ENCODE assay signal across 21 mouse cellular contexts in the genomic region with DNA sequence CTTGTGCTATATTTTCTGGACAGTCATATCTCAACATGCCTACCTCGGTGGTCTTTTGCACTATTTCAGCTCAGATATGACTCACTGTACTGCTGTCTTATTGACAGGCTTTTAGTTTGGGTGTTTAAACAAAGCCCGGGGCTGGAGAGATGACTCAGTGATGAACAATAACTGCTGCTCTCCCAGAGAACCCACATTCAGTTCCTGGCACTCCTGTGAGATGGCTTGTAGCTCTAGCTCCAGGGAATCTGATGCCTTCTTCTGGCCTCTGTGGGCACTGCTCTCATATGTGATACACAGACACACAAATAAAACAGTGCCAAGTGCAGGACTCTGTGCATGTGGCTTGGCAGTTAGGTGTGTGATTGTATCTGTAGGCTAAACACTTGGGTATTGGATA. TPM values are rescaled to one million over a fixed set of nuclear protein-coding genes. Genes with fewer than 3 reads are reported as not detected.
DNase-seq lines count a peak whose midpoint lies in the region; ATAC-seq and TF ChIP-seq lines count a peak whose summit lies in the region.
"Had no signal": no experiment of that assay in that cellular context is flagged by ENCODE, and none has a peak within 500 bp of the region (broad histone marks: within the 10 kb centered on the region; RNA-seq: fewer than 3 reads in every experiment).

No protein-coding gene starts in this region.

- no peak for DNase-seq in embryonic facial prominence, embryonic 14.5 days (ENCODE audit: low spot score)
- DNase-seq in embryonic facial prominence, embryonic 10.5 days (ENCODE audit: low spot score) = no peak
- DNase-seq in left cerebral cortex, adult 2 months (ENCODE audit: extremely low spot score in 1 of 2, low spot score in 2 of 2) = no peak
- no peak for DNase-seq in left cerebral cortex, postnatal 4 days
- peak; percentile 75 for DNase-seq in 416B (ENCODE audit: low read depth)
- DNase-seq in forebrain, postnatal 0 days = no peak
- DNase-seq: cerebellum, adult 8-10 months; heart, postnatal 4 days; kidney, adult 11 months; kidney, postnatal 14 days; lung, postnatal 4 days; retina, postnatal 1 day had no signal

- no peak; the same call in 1 of the 2 replicates for TF ChIP-seq CTCF in left cerebral cortex, adult 2 months (IDR thresholded peaks at IDR 0.05)
- no peak for TF ChIP-seq CTCF in embryonic fibroblast, embryonic 13.5 days (IDR thresholded peaks at IDR 0.05; ENCODE audit: borderline replicate concordance, insufficient read depth, low read length)
- TF ChIP-seq CTCF in forebrain, postnatal 0 days (IDR thresholded peaks at IDR 0.05; ENCODE audit: low read depth) = no peak

- H3K27me3 ChIP-seq in embryonic facial prominence, embryonic 14.5 days (replicated peaks; ENCODE audit: control insufficient read depth, insufficient read depth, low read length) = no peaks in the 10 kb centered on the region
- peaks cover 15% of the 10 kb centered on the region for H3K27me3 ChIP-seq in embryonic facial prominence, embryonic 10.5 days (replicated peaks; ENCODE audit: low read depth, poor library complexity, severe bottlenecking)
- H3K27me3 ChIP-seq in intestine, embryonic 15.5 days (replicated peaks) = no peaks in the 10 kb centered on the region
- H3K27me3 ChIP-seq in forebrain, postnatal 0 days (ENCODE audit: insufficient read depth, low read length) = peaks cover 4% of the 10 kb centered on the region
- H3K27me3 ChIP-seq: forebrain, embryonic 15.5 days; limb, embryonic 15.5 days had no signal

- peaks cover 45% of the 10 kb centered on the region for H3K36me3 ChIP-seq in embryonic facial prominence, embryonic 14.5 days (ENCODE audit: control insufficient read depth, insufficient read depth, low read length)
- H3K36me3 ChIP-seq in embryonic facial prominence, embryonic 10.5 days (replicated peaks) = peaks cover 46% of the 10 kb centered on the region
- H3K36me3 ChIP-seq in intestine, embryonic 15.5 days = peaks cover 19% of the 10 kb centered on the region; the same call in 1 of the 2 replicates
- H3K36me3 ChIP-seq in forebrain, postnatal 0 days (ENCODE audit: insufficient read depth) = no peaks in the 10 kb centered on the region
- H3K36me3 ChIP-seq: forebrain, embryonic 15.5 days had no signal

- no peak for TF ChIP-seq POLR2A in embryonic fibroblast, embryonic 13.5 days (IDR thresholded peaks at IDR 0.05; ENCODE audit: low read depth, low read length)

- WGBS in embryonic facial prominence, embryonic 14.5 days = 84% methylated on average over 2 of the region's 2 CpGs
- 87% methylated on average over 2 of the region's 2 CpGs for WGBS in embryonic facial prominence, embryonic 10.5 days
- WGBS in intestine, embryonic 15.5 days = 62% methylated on average over 2 of the region's 2 CpGs
- 88% methylated on average over 2 of the region's 2 CpGs for WGBS in forebrain, postnatal 0 days

- 0 out of 2 replicates have a peak overlapping the region, but pooled peaks have one; percentile 8 for H3K27ac ChIP-seq in embryonic facial prominence, embryonic 14.5 days (replicated peaks; ENCODE audit: low read depth, low read length)
- no peak overlapping the region for H3K27ac ChIP-seq in embryonic facial prominence, embryonic 10.5 days (replicated peaks)
- peak overlapping the region; percentile 70 for H3K27ac ChIP-seq in left cerebral cortex, adult 2 months
- peak overlapping the region; percentile 28 for H3K27ac ChIP-seq in embryonic fibroblast, embryonic 13.5 days (ENCODE audit: insufficient read depth, low read length)
- H3K27ac ChIP-seq in intestine, embryonic 15.5 days = no peak overlapping the region
- no peak overlapping the region for H3K27ac ChIP-seq in forebrain, postnatal 0 days (ENCODE audit: low read depth, low read length)
- H3K27ac ChIP-seq: forebrain, embryonic 15.5 days had no signal

- intact Hi-C loops in left cerebral cortex, adult 2 months (cut with DNase I) = loop anchor here (2.0 kb wide), 1 partner anchor 28 kb away; no protein-coding TSS in a partner anchor
- intact Hi-C loops in left cerebral cortex, postnatal 4 days (cut with DNase I) = no loop called here

- no peak overlapping the region for H3K4me3 ChIP-seq in embryonic facial prominence, embryonic 14.5 days (ENCODE audit: low read depth, low read length)
- H3K4me3 ChIP-seq in embryonic facial prominence, embryonic 10.5 days = no peak overlapping the region
- no peak overlapping the region for H3K4me3 ChIP-seq in left cerebral cortex, adult 2 months
- no peak overlapping the region for H3K4me3 ChIP-seq in embryonic fibroblast, embryonic 13.5 days (ENCODE audit: insufficient read depth, low read length)
- H3K4me3 ChIP-seq in intestine, embryonic 15.5 days (replicated peaks) = no peak overlapping the region
- H3K4me3 ChIP-seq in forebrain, postnatal 0 days (ENCODE audit: low read depth, low read length) = no peak overlapping the region
- H3K4me3 ChIP-seq: forebrain, embryonic 15.5 days; heart, embryonic 10.5 days; limb, embryonic 15.5 days had no signal

- ATAC-seq in embryonic facial prominence, embryonic 14.5 days (ENCODE audit: low read depth) = no peak
- ATAC-seq in intestine, embryonic 15.5 days = no peak
- ATAC-seq in forebrain, postnatal 0 days = no peak
- ATAC-seq: forebrain, embryonic 15.5 days; hindbrain, embryonic 16.5 days; midbrain, embryonic 16.5 days had no signal

- no peak overlapping the region for H3K9ac ChIP-seq in embryonic facial prominence, embryonic 14.5 days (ENCODE audit: low read depth, low read length)
- no peak overlapping the region for H3K9ac ChIP-seq in intestine, embryonic 15.5 days
- no peak overlapping the region for H3K9ac ChIP-seq in forebrain, postnatal 0 days
- H3K9ac ChIP-seq: forebrain, embryonic 15.5 days; limb, embryonic 15.5 days had no signal

- peaks cover 11% of the 10 kb centered on the region for H3K4me1 ChIP-seq in embryonic facial prominence, embryonic 14.5 days (ENCODE audit: control insufficient read depth, insufficient read depth, low read length)
- peaks cover 47% of the 10 kb centered on the region for H3K4me1 ChIP-seq in embryonic facial prominence, embryonic 10.5 days
- peaks cover 18% of the 10 kb centered on the region for H3K4me1 ChIP-seq in embryonic fibroblast, embryonic 13.5 days (ENCODE audit: control insufficient read depth, insufficient read depth, low read length)
- H3K4me1 ChIP-seq in intestine, embryonic 15.5 days (replicated peaks) = peaks cover 12% of the 10 kb centered on the region
- no peaks in the 10 kb centered on the region for H3K4me1 ChIP-seq in forebrain, postnatal 0 days (ENCODE audit: insufficient read depth)

- no peaks in the 10 kb centered on the region for H3K9me3 ChIP-seq in embryonic facial prominence, embryonic 14.5 days (ENCODE audit: control insufficient read depth, low read length)
- no peaks in the 10 kb centered on the region for H3K9me3 ChIP-seq in embryonic facial prominence, embryonic 10.5 days
- no peaks in the 10 kb centered on the region for H3K9me3 ChIP-seq in intestine, embryonic 15.5 days
- no peaks in the 10 kb centered on the region for H3K9me3 ChIP-seq in forebrain, postnatal 0 days (ENCODE audit: low read length)
- H3K9me3 ChIP-seq: forebrain, embryonic 15.5 days; heart, embryonic 10.5 days; limb, embryonic 15.5 days had no signal

- H3K4me2 ChIP-seq in embryonic facial prominence, embryonic 14.5 days (ENCODE audit: low read depth, low read length) = no peak overlapping the region
- no peak overlapping the region for H3K4me2 ChIP-seq in intestine, embryonic 15.5 days (replicated peaks)
- no peak overlapping the region for H3K4me2 ChIP-seq in forebrain, postnatal 0 days (ENCODE audit: low read depth)
- H3K4me2 ChIP-seq: forebrain, embryonic 15.5 days; limb, embryonic 15.5 days had no signal

RNA-seq across cellular contexts. Expression of a gene that starts 9.9 kb away (rescaled TPM):
- 25.8 and 30.4 TPM in 2 replicates for polyA plus RNA-seq in embryonic facial prominence, embryonic 14.5 days (2014; fragmentation: Nextera tagmentation; extraction: Ambion mirVana)
- 38.2 and 39.0 TPM in 2 replicates for polyA plus RNA-seq in embryonic facial prominence, embryonic 10.5 days (2016; fragmentation: Nextera tagmentation; extraction: Ambion mirVana)
- total RNA-seq in left cerebral cortex, adult 2 months (2021) = 10 to 100 TPM; 87.0 to 97.5 TPM
- total RNA-seq in left cerebral cortex, postnatal 4 days (2021) = 10 to 100 TPM; 12.3 to 15.2 TPM
- polyA plus RNA-seq in embryonic fibroblast, embryonic 13.5 days (2011; ENCODE audit: insufficient read length, low read depth, missing spikeins) = 13.4 and 15.4 TPM in 2 replicates
- 23.6 and 26.4 TPM in 2 replicates for polyA plus RNA-seq in intestine, embryonic 15.5 days (2015; fragmentation: Nextera tagmentation; extraction: Ambion mirVana)
- total RNA-seq in forebrain, postnatal 0 days (2014; rRNA removed) = 17.1 and 19.4 TPM in 2 replicates
- polyA plus RNA-seq in forebrain, postnatal 0 days (2015; fragmentation: Nextera tagmentation; extraction: Ambion mirVana) = 7.9 and 8.1 TPM in 2 replicates
- total RNA-seq: neutrophil, adult 5-6 weeks had no signal

RNA-seq across cellular contexts. Expression of a gene that starts 11.0 kb away (rescaled TPM):
- polyA plus RNA-seq in embryonic facial prominence, embryonic 14.5 days (2014; fragmentation: Nextera tagmentation; extraction: Ambion mirVana) = 5.8 and 7.0 TPM in 2 replicates
- polyA plus RNA-seq in embryonic facial prominence, embryonic 10.5 days (2016; fragmentation: Nextera tagmentation; extraction: Ambion mirVana) = 10.2 and 11.2 TPM in 2 replicates
- 10 to 100 TPM; 26.0 to 26.6 TPM for total RNA-seq in left cerebral cortex, adult 2 months (2021)
- 10 to 100 TPM; 20.1 to 24.3 TPM for total RNA-seq in left cerebral cortex, postnatal 4 days (2021)
- polyA plus RNA-seq in embryonic fibroblast, embryonic 13.5 days (2011; ENCODE audit: insufficient read length, low read depth, missing spikeins) = 5.4 TPM in 2 replicates
- 3.0 and 3.9 TPM in 2 replicates for polyA plus RNA-seq in intestine, embryonic 15.5 days (2015; fragmentation: Nextera tagmentation; extraction: Ambion mirVana)
- total RNA-seq in forebrain, postnatal 0 days (2014; rRNA removed) = 11.1 and 13.4 TPM in 2 replicates
- 19.7 and 24.1 TPM in 2 replicates for polyA plus RNA-seq in forebrain, postnatal 0 days (2015; fragmentation: Nextera tagmentation; extraction: Ambion mirVana)
- total RNA-seq: neutrophil, adult 5-6 weeks had no signal

RNA-seq across cellular contexts. Expression of a gene that starts 11.0 kb away (rescaled TPM):
- polyA plus RNA-seq in embryonic facial prominence, embryonic 14.5 days (2014; fragmentation: Nextera tagmentation; extraction: Ambion mirVana) = 3.1 and 6.3 TPM in 2 replicates
- polyA plus RNA-seq in embryonic facial prominence, embryonic 10.5 days (2016; fragmentation: Nextera tagmentation; extraction: Ambion mirVana) = 1.3 and 2.1 TPM in 2 replicates
- 10 to 100 TPM; 30.9 to 35.6 TPM for total RNA-seq in left cerebral cortex, adult 2 months (2021)
- 10 to 100 TPM; 13.3 to 16.9 TPM for total RNA-seq in left cerebral cortex, postnatal 4 days (2021)
- polyA plus RNA-seq in embryonic fibroblast, embryonic 13.5 days (2011; ENCODE audit: insufficient read length, low read depth, missing spikeins) = 0.51 and 0.70 TPM in 2 replicates
- 1.4 and 2.0 TPM in 2 replicates for polyA plus RNA-seq in intestine, embryonic 15.5 days (2015; fragmentation: Nextera tagmentation; extraction: Ambion mirVana)
- 17.0 and 17.5 TPM in 2 replicates for total RNA-seq in forebrain, postnatal 0 days (2014; rRNA removed)
- polyA plus RNA-seq in forebrain, postnatal 0 days (2015; fragmentation: Nextera tagmentation; extraction: Ambion mirVana) = 13.9 and 18.3 TPM in 2 replicates
- total RNA-seq: gastrocnemius, postnatal 4 days; neutrophil, adult 5-6 weeks had no signal

RNA-seq across cellular contexts. Expression of a gene that starts 20.0 kb away (rescaled TPM):
- 13.6 and 14.1 TPM in 2 replicates for polyA plus RNA-seq in embryonic facial prominence, embryonic 14.5 days (2014; fragmentation: Nextera tagmentation; extraction: Ambion mirVana)
- polyA plus RNA-seq in embryonic facial prominence, embryonic 10.5 days (2016; fragmentation: Nextera tagmentation; extraction: Ambion mirVana) = 18.6 and 20.2 TPM in 2 replicates
- 10 to 100 TPM; 19.9 to 22.2 TPM for total RNA-seq in left cerebral cortex, adult 2 months (2021)
- 10 to 100 TPM; 24.9 to 26.4 TPM for total RNA-seq in left cerebral cortex, postnatal 4 days (2021)
- 6.6 and 7.4 TPM in 2 replicates for polyA plus RNA-seq in embryonic fibroblast, embryonic 13.5 days (2011; ENCODE audit: insufficient read length, low read depth, missing spikeins)
- 9.0 and 9.4 TPM in 2 replicates for polyA plus RNA-seq in intestine, embryonic 15.5 days (2015; fragmentation: Nextera tagmentation; extraction: Ambion mirVana)
- total RNA-seq in forebrain, postnatal 0 days (2014; rRNA removed) = 40.1 and 44.5 TPM in 2 replicates
- polyA plus RNA-seq in forebrain, postnatal 0 days (2015; fragmentation: Nextera tagmentation; extraction: Ambion mirVana) = 14.9 and 15.3 TPM in 2 replicates

RNA-seq across cellular contexts. Expression of a gene that starts 20.5 kb away (rescaled TPM):
- polyA plus RNA-seq in embryonic facial prominence, embryonic 14.5 days (2014; fragmentation: Nextera tagmentation; extraction: Ambion mirVana) = 84.5 and 101 TPM in 2 replicates
- polyA plus RNA-seq in embryonic facial prominence, embryonic 10.5 days (2016; fragmentation: Nextera tagmentation; extraction: Ambion mirVana) = 112 and 116 TPM in 2 replicates
- total RNA-seq in left cerebral cortex, adult 2 months (2021) = 100 to 1,000 TPM; 369 to 376 TPM
- total RNA-seq in left cerebral cortex, postnatal 4 days (2021) = 100 to 1,000 TPM; 319 to 327 TPM
- 92.5 and 98.8 TPM in 2 replicates for polyA plus RNA-seq in embryonic fibroblast, embryonic 13.5 days (2011; ENCODE audit: insufficient read length, low read depth, missing spikeins)
- polyA plus RNA-seq in intestine, embryonic 15.5 days (2015; fragmentation: Nextera tagmentation; extraction: Ambion mirVana) = 82.1 and 84.6 TPM in 2 replicates
- 97.3 and 126 TPM in 2 replicates for total RNA-seq in forebrain, postnatal 0 days (2014; rRNA removed)
- polyA plus RNA-seq in forebrain, postnatal 0 days (2015; fragmentation: Nextera tagmentation; extraction: Ambion mirVana) = 132 and 152 TPM in 2 replicates

Comparison
In these comparisons a context has a peak if more than half of its experiments do, and no peak if none do; other contexts are left out.
1. H3K27ac ChIP-seq: peak in embryonic facial prominence, embryonic 14.5 days (single experiment), left cerebral cortex, adult 2 months (single experiment) and embryonic fibroblast, embryonic 13.5 days (single experiment); none in embryonic facial prominence, embryonic 10.5 days (single experiment), intestine, embryonic 15.5 days (single experiment) and forebrain, postnatal 0 days (single experiment).